Mouse (Mus musculus) T-cell, adult 2 months (primary cell): ENCODE data around the gene Shroom2.

Source experiments
- DNase-seq: peaks from one replicate; pipeline ENCODE4 v3.0.0; 2022; ENCODE audit warnings: low spot score

Gene Shroom2

GRCm38 (mm10) chrX:152701679-152702078 is 67.6 kb downstream of the Shroom2 start:
- no peak for DNase-seq

GRCm38 (mm10) chrX:152690788-152691291 is 78.4 kb downstream of the Shroom2 start:
- DNase-seq, result no peak

GRCm38 (mm10) chrX:152679190-152679814 is 90.0 kb downstream of the Shroom2 start:
- DNase-seq, result no peak

GRCm38 (mm10) chrX:152676357-152676756 is 92.9 kb downstream of the Shroom2 start:
- no peak for DNase-seq

- DNase-seq, result no peak
Measured at GRCm38 (mm10) chrX:152673431-152673830, 95.8 kb downstream of the Shroom2 start.

- no peak for DNase-seq
Measured at GRCm38 (mm10) chrX:152657363-152658036, 111.8 kb downstream of the Shroom2 start.

- DNase-seq, result no peak
Measured at GRCm38 (mm10) chrX:152656609-152656939, 112.7 kb downstream of the Shroom2 start.

- no peak for DNase-seq
Measured at GRCm38 (mm10) chrX:152655796-152656608, 113.3 kb downstream of the Shroom2 start.

- no peak for DNase-seq
Measured at GRCm38 (mm10) chrX:152652676-152653075, 116.6 kb downstream of the Shroom2 start.

- DNase-seq, result no peak
Measured at GRCm38 (mm10) chrX:152644827-152645226, 124.4 kb downstream of the Shroom2 start.

GRCm38 (mm10) chrX:152643679-152644638 is 125.3 kb downstream of the Shroom2 start:
- no peak for DNase-seq

GRCm38 (mm10) chrX:152643201-152643600 is 126.1 kb downstream of the Shroom2 start:
- DNase-seq, result no peak

GRCm38 (mm10) chrX:152642627-152643026 is 126.6 kb downstream of the Shroom2 start:
- no peak for DNase-seq

GRCm38 (mm10) chrX:152635397-152635796 is 133.9 kb downstream of the Shroom2 start:
- DNase-seq, result no peak

- no peak for DNase-seq
Measured at GRCm38 (mm10) chrX:152621407-152621806, 147.9 kb downstream of the Shroom2 start.

GRCm38 (mm10) chrX:152620917-152621316 is 148.3 kb downstream of the Shroom2 start:
- no peak for DNase-seq

- no peak for DNase-seq
Measured at GRCm38 (mm10) chrX:152618464-152618863, 150.8 kb downstream of the Shroom2 start.

GRCm38 (mm10) chrX:152563034-152563433 is 206.2 kb downstream of the Shroom2 start, which contains the start of gene Cldn34a:
TSS of gene Cldn34a (plus strand) at chrX:152563334.
- no peak for DNase-seq
